Mouse (Mus musculus) MEL (cell line): ENCODE results near the gene Fos. TPM values are rescaled to one million over a fixed set of nuclear protein-coding genes. Genes with fewer than 3 reads are reported as not detected.

Experiments used
- DNase-seq: peaks from one replicate; pipeline ENCODE4 v3.0.0; 2011; ENCODE audit warnings: low read depth, low spot score
- H3K27ac ChIP-seq: 2 replicates; pipeline ENCODE4 v1.5.1; 2012; ENCODE audit warnings: low read depth, mild to moderate bottlenecking, control low read depth, low read length, moderate library complexity; ENCODE audit not compliant: control insufficient read depth
- H3K27me3 ChIP-seq, 2 experiments: fragments of 150-350 bp in 1 of 2; sonication (generic) in 1 of 2; 2 replicates each; pipeline ENCODE4 v1.6.1; 2012; ENCODE audit warnings: low read length in 2 of 2, mild to moderate bottlenecking in 2 of 2, improper control_type of control experiment in 1 of 2, moderate library complexity in 1 of 2; ENCODE audit not compliant: insufficient read depth in 2 of 2, control insufficient read depth in 1 of 2
- H3K36me3 ChIP-seq, 2 experiments: 2 replicates each; pipeline ENCODE4 v1.6.1; 2012 to 2014; ENCODE audit warnings: low read length in 2 of 2, improper control_type of control experiment in 1 of 2, inconsistent platforms in 1 of 2, mild to moderate bottlenecking in 1 of 2; ENCODE audit not compliant: insufficient read depth in 2 of 2, control insufficient read depth in 1 of 2
- H3K4me1 ChIP-seq, 2 experiments: fragments of 150-350 bp in 1 of 2; sonication (generic) in 1 of 2; 2 replicates each; pipeline ENCODE4 v1.6.1; 2012; ENCODE audit warnings: low read length in 2 of 2, improper control_type of control experiment in 1 of 2, mild to moderate bottlenecking in 1 of 2; ENCODE audit not compliant: insufficient read depth in 2 of 2, control insufficient read depth in 1 of 2
- H3K4me3 ChIP-seq, 2 experiments: fragments of 150-350 bp in 1 of 2; sonication (generic) in 1 of 2; 2 replicates each; pipeline ENCODE4 v1.5.1; 2012; ENCODE audit warnings: low read depth in 2 of 2, low read length in 2 of 2, mild to moderate bottlenecking in 2 of 2, moderate library complexity in 2 of 2, control low read depth in 1 of 2, improper control_type of control experiment in 1 of 2; ENCODE audit not compliant: control insufficient read depth in 1 of 2, insufficient read depth in 1 of 2
- H3K79me2 ChIP-seq: 2 replicates; pipeline ENCODE4 v1.6.1; 2012; ENCODE audit warnings: mild to moderate bottlenecking, low read length, moderate library complexity; ENCODE audit not compliant: control insufficient read depth, poor library complexity, insufficient read depth
- H3K9ac ChIP-seq: 2 replicates; pipeline ENCODE4 v1.6.1; 2012; ENCODE audit warnings: low read depth, mild to moderate bottlenecking, control low read depth, low read length, moderate library complexity; ENCODE audit not compliant: control insufficient read depth, poor library complexity, severe bottlenecking
- H3K9me3 ChIP-seq: fragments of 150-350 bp; sonication (generic); replicated peaks from 2 replicates; pipeline ENCODE4 v1.6.1; 2012; ENCODE audit warnings: mild to moderate bottlenecking, low read length, improper control_type of control experiment, moderate library complexity; ENCODE audit not compliant: insufficient read depth
- E2F4 ChIP-seq: IDR thresholded peaks from 2 replicates; pipeline ENCODE4 v1.6.1; 2011; ENCODE audit warnings: low read depth, low read length, improper control_type of control experiment, borderline replicate concordance
- ETS1 ChIP-seq: IDR thresholded peaks from 2 replicates; pipeline ENCODE4 v1.6.1; 2012; ENCODE audit warnings: low read depth, mild to moderate bottlenecking, inconsistent platforms, low read length, improper control_type of control experiment, moderate library complexity
- GABPA ChIP-seq: IDR thresholded peaks from 2 replicates; pipeline ENCODE4 v1.6.1; 2012; ENCODE audit warnings: low read depth, mild to moderate bottlenecking, inconsistent platforms, low read length, improper control_type of control experiment, moderate library complexity
- HCFC1 ChIP-seq: IDR thresholded peaks from 2 replicates; pipeline ENCODE4 v1.6.1; 2012; ENCODE audit warnings: low read depth, mild to moderate bottlenecking, inconsistent platforms, low read length, improper control_type of control experiment, moderate library complexity
- MEF2A ChIP-seq: IDR thresholded peaks from 2 replicates; pipeline ENCODE4 v1.6.1; 2014; ENCODE audit warnings: low read depth, mild to moderate bottlenecking, inconsistent platforms, low read length, improper control_type of control experiment; ENCODE audit not compliant: poor library complexity, insufficient replicate concordance, severe bottlenecking; ENCODE audit errors: extremely low read depth
- MXI1 ChIP-seq: IDR thresholded peaks from 2 replicates; pipeline ENCODE4 v1.6.1; 2011; ENCODE audit warnings: mild to moderate bottlenecking, low read depth, low read length, improper control_type of control experiment
- NELFE ChIP-seq: IDR thresholded peaks from 2 replicates; pipeline ENCODE4 v1.6.1; 2011; ENCODE audit warnings: low read depth, low read length, improper control_type of control experiment
- NRF1 ChIP-seq: IDR thresholded peaks from 2 replicates; pipeline ENCODE4 v1.6.1; 2014; ENCODE audit warnings: low read depth, mild to moderate bottlenecking, inconsistent platforms, low read length, improper control_type of control experiment, moderate library complexity; ENCODE audit not compliant: poor library complexity, insufficient read depth, severe bottlenecking
- POLR2A ChIP-seq, 2 experiments: IDR thresholded peaks; 2 replicates each; pipeline ENCODE4 v1.6.1; 2011 to 2012; ENCODE audit warnings: low read length in 2 of 2, mild to moderate bottlenecking in 2 of 2, control low read depth in 1 of 2, improper control_type of control experiment in 1 of 2, low read depth in 1 of 2, moderate library complexity in 1 of 2; ENCODE audit not compliant: control insufficient read depth in 1 of 2, insufficient read depth in 1 of 2, poor library complexity in 1 of 2
- POLR2AphosphoS2 ChIP-seq: IDR thresholded peaks from 2 replicates; pipeline ENCODE4 v1.6.1; 2011; ENCODE audit warnings: low read length, improper control_type of control experiment
- RCOR1 ChIP-seq: IDR thresholded peaks from 2 replicates; pipeline ENCODE4 v1.6.1; 2012; ENCODE audit warnings: low read depth, mild to moderate bottlenecking, inconsistent platforms, low read length, improper control_type of control experiment
- SIN3A ChIP-seq: IDR thresholded peaks from 2 replicates; pipeline ENCODE4 v1.6.1; 2012; ENCODE audit warnings: low read length, improper control_type of control experiment, inconsistent platforms
- SMC3 ChIP-seq: IDR thresholded peaks from 2 replicates; pipeline ENCODE4 v1.6.1; 2011; ENCODE audit warnings: low read depth, low read length, improper control_type of control experiment
- TAL1 ChIP-seq: IDR thresholded peaks from 2 replicates; pipeline ENCODE4 v1.6.1; 2012; ENCODE audit warnings: mild to moderate bottlenecking, inconsistent platforms, low read length, moderate library complexity, mixed read lengths
- UBTF ChIP-seq: IDR thresholded peaks from 2 replicates; pipeline ENCODE4 v1.6.1; 2012; ENCODE audit warnings: low read depth, mild to moderate bottlenecking, inconsistent platforms, low read length, improper control_type of control experiment, moderate library complexity, borderline replicate concordance; ENCODE audit not compliant: insufficient read depth
- USF1 ChIP-seq: IDR thresholded peaks from 2 replicates; pipeline ENCODE4 v1.6.1; 2014; ENCODE audit warnings: low read depth, mild to moderate bottlenecking, inconsistent platforms, low read length, improper control_type of control experiment, moderate library complexity
- USF2 ChIP-seq, 2 experiments: IDR thresholded peaks; 2 replicates each; pipeline ENCODE4 v1.6.1; 2011 to 2012; ENCODE audit warnings: improper control_type of control experiment in 2 of 2, low read length in 2 of 2, borderline replicate concordance in 1 of 2, inconsistent platforms in 1 of 2, low read depth in 1 of 2, mild to moderate bottlenecking in 1 of 2; ENCODE audit not compliant: insufficient read depth in 1 of 2
- ZC3H11A ChIP-seq: IDR thresholded peaks from 2 replicates; pipeline ENCODE4 v1.6.1; 2012; ENCODE audit warnings: low read depth, mild to moderate bottlenecking, inconsistent platforms, low read length, improper control_type of control experiment
- polyA plus RNA-seq, 2 experiments: library from polyadenylated mRNA; stranded (reverse) in 1 of 2; unstranded in 1 of 2; fragments of >175 nt in 1 of 2; fragments of >200 nt in 1 of 2; gene quantifications; 2 replicates each; pipeline versions ENCODE4 v1.2.1 to v1.2.4; 2012; ENCODE audit warnings: low replicate concordance in 2 of 2, low read depth in 1 of 2; ENCODE audit not compliant: insufficient read length in 2 of 2, insufficient read depth in 1 of 2, missing spikeins in 1 of 2
- total RNA-seq: library from RNA; depleted of rRNA; stranded (reverse); fragments of 300-350 nt; gene quantifications from 2 replicates; pipeline ENCODE4 v1.2.3, GENCODE M21; 2012

The Fos gene
- total and polyA plus RNA-seq, 3 experiments, result 0.81 to 1.4 TPM; not detected in 1

- H3K27me3 ChIP-seq, result peaks cover 0 to 3% of the 10 kb centered on the region in 2 experiments; a peak in 2 of 4 replicates
- no peak for DNase-seq
- TF ChIP-seq SIN3A, result no peak
- TF ChIP-seq MXI1, result no peak
- no peak for TF ChIP-seq SMC3
- no peak for TF ChIP-seq NELFE
- H3K4me1 ChIP-seq, result no peaks in the 10 kb centered on the region
- no peaks in the 10 kb centered on the region for H3K9me3 ChIP-seq
- no peak overlapping the region for H3K9ac ChIP-seq
- H3K79me2 ChIP-seq, result no peaks in the 10 kb centered on the region
- H3K36me3 ChIP-seq, result no peaks in the 10 kb centered on the region
- no peak overlapping the region for H3K4me3 ChIP-seq
- H3K27ac ChIP-seq, result no peak overlapping the region
Measured at GRCm38 (mm10) chr12:85514958-85515357, 41.3 kb downstream of the Fos start.

GRCm38 (mm10) chr12:85515865-85516264 lies 42.2 kb downstream of the Fos start:
- no peaks in the 10 kb centered on the region for H3K9me3 ChIP-seq
- no peaks in the 10 kb centered on the region for H3K79me2 ChIP-seq
- H3K36me3 ChIP-seq, result no peaks in the 10 kb centered on the region
- H3K9ac ChIP-seq, result no peak overlapping the region
- DNase-seq, result no peak
- no peak for TF ChIP-seq ZC3H11A
- no peak for TF ChIP-seq HCFC1
- TF ChIP-seq E2F4, result no peak
- TF ChIP-seq USF1, result no peak
- no peak for TF ChIP-seq POLR2AphosphoS2
- no peak for TF ChIP-seq GABPA
- no peak for TF ChIP-seq USF2 (IDR thresholded peaks at IDR 0.05; ENCODE audit: borderline replicate concordance in 1 of 2, insufficient read depth in 1 of 2, low read depth in 1 of 2, low read length in 2 of 2)
- no peak for TF ChIP-seq ETS1
- no peak for TF ChIP-seq TAL1
- TF ChIP-seq MEF2A, result no peak
- TF ChIP-seq NRF1, result no peak
- no peak for TF ChIP-seq SMC3
- TF ChIP-seq, all 39 proteins: peak for 0
- H3K4me1 ChIP-seq, result no peaks in the 10 kb centered on the region
- no peak overlapping the region for H3K4me3 ChIP-seq
- H3K27ac ChIP-seq, result no peak overlapping the region
- peaks cover 0 to 5% of the 10 kb centered on the region in 2 experiments; a peak in 2 of 4 replicates for H3K27me3 ChIP-seq

GRCm38 (mm10) chr12:85517339-85517738 lies 43.6 kb downstream of the Fos start:
- Histone ChIP-seq H3K9ac (no peak overlapping the region), H3K79me2 (no peaks in the 10 kb centered on the region), H3K4me3 (no peak overlapping the region), H3K27me3 (peaks cover 0 to 7% of the 10 kb centered on the region in 2 experiments; a peak in 3 of 4 replicates), H3K4me1 (no peaks in the 10 kb centered on the region), H3K27ac (no peak overlapping the region), H3K36me3 (no peaks in the 10 kb centered on the region), H3K9me3 (no peaks in the 10 kb centered on the region)
- no peak for DNase-seq
- TF ChIP-seq POLR2AphosphoS2, result no peak
- TF ChIP-seq RCOR1, result no peak
- no peak for TF ChIP-seq E2F4
- no peak for TF ChIP-seq POLR2A (IDR thresholded peaks at IDR 0.05; ENCODE audit: control insufficient read depth in 1 of 2, insufficient read depth in 1 of 2, low read depth in 1 of 2, low read length in 2 of 2, poor library complexity in 1 of 2)
- no peak for TF ChIP-seq UBTF
- no peak for TF ChIP-seq SMC3
- no peak for TF ChIP-seq ZC3H11A
